Mouse (Mus musculus): ENCODE measurements at regions not wholly inside any gene's neighbourhood (a gene's known extent, or its start where the extent isn't known, plus 50 kb on each side); places are given as distances from the start of the nearest gene placed in this dataset.
"Not testable (repeated sequence)": the region's sequence is repeated elsewhere in the genome, so short reads cannot be mapped to it uniquely, and the experiment has no call there.

- no peak for DNase-seq (ENCODE audit: low read depth, low spot score)
Measured at GRCm38 (mm10) chr6:7790040-7790439, 54.6 kb upstream of the C1galt1 start.

- DNase-seq (ENCODE audit: low read depth, low spot score): no peak
Measured at GRCm38 (mm10) chr6:7789071-7789470, 55.6 kb upstream of the C1galt1 start.

GRCm38 (mm10) chr6:7785407-7785806, 59.2 kb upstream of the C1galt1 start:
- no peak for DNase-seq (ENCODE audit: low read depth, low spot score)

DNA sequence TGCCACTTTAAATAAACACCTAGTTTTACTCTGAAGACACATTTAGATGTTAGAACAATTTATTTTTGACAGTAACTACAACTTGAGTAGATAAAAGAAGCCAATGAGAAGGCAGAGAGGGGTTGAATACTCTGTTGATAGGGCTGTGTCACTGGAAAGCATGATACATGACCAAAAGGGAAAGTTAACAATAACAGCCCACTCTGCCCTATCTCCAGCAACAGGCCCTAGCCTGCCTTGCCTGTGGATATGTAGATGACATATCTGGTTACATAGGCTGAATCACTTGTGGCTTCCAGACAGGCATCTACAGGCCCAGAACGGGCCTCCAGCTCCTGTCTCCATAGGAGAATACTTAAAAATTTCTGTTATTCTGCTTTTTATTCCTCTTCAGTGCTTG, 61.6 kb upstream of the C1galt1 start:
- DNase-seq (ENCODE audit: low read depth, low spot score): no peak

GRCm38 (mm10) chr6:7779959-7780358, 64.7 kb upstream of the C1galt1 start:
- DNase-seq (ENCODE audit: low read depth, low spot score): peak; percentile 20

DNA sequence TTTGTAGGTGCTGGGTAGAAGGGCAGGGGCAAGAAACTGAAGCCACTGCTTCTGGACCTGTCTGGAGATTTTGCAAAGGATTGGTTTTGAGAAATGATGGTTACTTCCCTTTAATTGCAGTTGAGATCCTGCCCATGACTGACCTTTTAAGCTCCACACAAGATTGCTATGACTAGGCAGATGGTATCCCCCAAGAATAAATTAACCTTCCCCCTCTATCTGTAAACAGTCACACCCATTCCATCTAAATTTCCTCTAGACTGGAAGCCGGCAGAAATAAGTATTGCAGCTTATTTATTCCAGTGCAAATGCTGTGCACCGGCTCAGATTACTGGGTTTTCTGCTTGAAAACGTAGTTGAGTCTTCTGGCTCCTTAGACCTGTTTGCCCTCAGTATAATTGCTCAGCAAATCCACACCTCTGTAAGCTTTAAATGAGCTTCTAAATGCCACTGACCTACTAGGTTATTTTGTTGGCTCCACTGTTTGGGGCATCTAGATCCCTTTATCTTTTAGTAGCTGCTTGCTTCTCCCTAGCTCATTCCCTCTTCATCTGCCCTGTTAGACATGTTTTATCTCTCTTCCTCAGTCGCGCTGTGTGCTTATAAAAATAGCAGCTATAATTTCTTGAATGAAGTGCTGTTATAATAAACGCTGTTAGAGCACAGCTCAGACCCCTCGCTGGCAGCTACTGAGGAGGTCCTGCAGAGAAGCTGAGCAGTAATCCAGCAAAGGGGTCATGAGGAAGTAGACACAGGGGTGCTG, 65.8 kb upstream of the C1galt1 start:
- no peak for DNase-seq (ENCODE audit: low read depth, low spot score)

DNA sequence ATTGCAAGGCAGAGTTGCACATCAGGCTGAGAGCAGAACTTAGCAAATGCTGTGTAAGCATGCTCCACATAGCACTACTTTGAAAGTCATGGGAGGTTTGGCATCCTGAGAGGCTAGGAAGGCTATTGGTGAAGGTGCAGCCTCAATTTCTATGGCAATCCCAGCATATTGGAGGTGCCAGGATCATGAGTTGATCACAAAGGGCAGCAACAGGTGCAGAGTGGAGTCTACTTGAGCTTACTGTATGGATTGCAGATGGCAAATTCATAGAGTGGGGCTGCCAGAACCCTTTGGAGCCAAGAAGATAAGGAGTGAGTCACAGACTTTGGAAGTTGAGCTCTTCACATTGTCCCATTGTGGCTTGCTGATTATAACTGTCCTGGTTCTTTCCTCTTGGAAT, 75.4 kb upstream of the Asns start:
- no peak for DNase-seq (ENCODE audit: low read depth, low spot score)

DNA sequence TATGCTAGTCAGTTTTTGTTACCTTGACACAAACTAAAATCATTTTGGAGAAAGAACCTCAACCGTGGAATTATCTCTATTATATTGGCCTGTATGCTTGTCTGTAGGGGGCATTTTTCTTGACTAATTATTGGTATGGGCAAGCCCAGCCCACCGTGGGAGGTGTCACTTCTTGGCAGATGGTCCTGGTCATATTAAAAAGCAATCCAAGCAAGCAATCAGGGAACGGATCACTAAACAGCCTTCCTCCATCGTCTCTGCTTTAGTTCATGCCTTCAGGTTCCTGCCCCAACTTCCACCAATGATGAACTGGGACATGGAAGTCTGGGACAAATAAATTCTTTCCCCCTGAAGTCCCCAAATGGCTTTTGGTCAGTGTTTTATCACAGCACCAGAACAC, 74.6 kb upstream of the Asns start:
- DNase-seq (ENCODE audit: low read depth, low spot score): no peak

- no peak for DNase-seq (ENCODE audit: low read depth, low spot score)
Measured at GRCm38 (mm10) chr6:7759385-7759784, 66.3 kb upstream of the Asns start.

GRCm38 (mm10) chr6:7753895-7754294, 60.8 kb upstream of the Asns start:
- no peak for DNase-seq (ENCODE audit: low read depth, low spot score)

DNA sequence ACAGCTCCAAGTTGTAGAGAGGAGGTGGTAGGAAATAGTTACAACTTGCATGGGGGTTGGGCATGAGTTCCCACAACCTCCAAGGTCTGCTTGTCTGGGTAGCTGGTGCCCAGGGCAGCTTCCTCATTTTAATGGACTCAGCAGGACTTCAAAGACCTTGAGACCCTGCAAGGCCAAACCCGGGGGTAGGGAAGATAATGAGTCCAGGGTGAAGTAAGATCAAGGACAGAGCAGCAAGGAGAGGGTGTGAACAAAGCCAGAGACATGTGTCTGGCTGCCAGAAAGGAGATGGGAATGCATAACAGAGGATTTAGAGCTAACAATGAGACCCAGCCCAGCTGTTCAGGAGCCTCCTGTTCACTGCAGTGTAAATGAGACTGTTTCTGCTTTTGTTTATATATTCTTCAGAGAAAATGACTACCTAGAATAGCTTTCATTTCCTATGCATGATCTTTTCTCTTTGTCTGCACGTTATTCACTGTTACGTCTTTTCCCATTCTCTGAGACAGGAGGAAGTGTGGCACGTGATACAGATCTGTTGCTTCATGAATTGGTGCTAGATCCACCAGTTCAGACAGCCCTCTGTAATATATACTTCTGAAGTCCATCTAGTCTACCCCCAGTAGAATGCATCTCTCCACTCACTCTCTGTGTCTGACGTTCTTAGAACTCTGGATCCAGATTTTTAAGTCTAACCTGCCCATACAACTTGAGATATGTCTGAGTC, 60.0 kb upstream of the Asns start:
- no peak for DNase-seq (ENCODE audit: low read depth, low spot score)

GRCm38 (mm10) chr6:7748536-7748935, 55.5 kb upstream of the Asns start:
- DNase-seq (ENCODE audit: low read depth, low spot score): no peak

- not testable (repeated sequence) for DNase-seq (ENCODE audit: low read depth, low spot score)
Measured at GRCm38 (mm10) chr6:7744257-7744656, 51.2 kb upstream of the Asns start.

Data from 3T3-L1 (cell line).